Mouse (Mus musculus) testis, adult 2 months (tissue): ENCODE results near the gene Senp8. TPM values are rescaled to one million over a fixed set of nuclear protein-coding genes. Genes with fewer than 3 reads are reported as not detected.

Experiments used
- H3K27ac ChIP-seq: fragments of 200-500 bp; 2 replicates; pipeline ENCODE4 v1.5.1; 2012; ENCODE audit warnings: low read depth, low read length; ENCODE audit not compliant: control insufficient read depth, insufficient read depth
- H3K27me3 ChIP-seq: fragments of 200-500 bp; 2 replicates; pipeline ENCODE4 v1.6.1; 2012; ENCODE audit warnings: mild to moderate bottlenecking, low read length, moderate library complexity; ENCODE audit not compliant: control insufficient read depth, insufficient read depth
- H3K36me3 ChIP-seq: fragments of 200-500 bp; 2 replicates; pipeline ENCODE4 v1.6.1; 2012; ENCODE audit warnings: mild to moderate bottlenecking, low read length; ENCODE audit not compliant: control insufficient read depth, insufficient read depth
- H3K4me1 ChIP-seq: fragments of 200-500 bp; 2 replicates; pipeline ENCODE4 v1.6.1; 2012; ENCODE audit warnings: low read length; ENCODE audit not compliant: control insufficient read depth, insufficient read depth
- H3K4me3 ChIP-seq: fragments of 200-500 bp; 2 replicates; pipeline ENCODE4 v1.5.1; 2012; ENCODE audit warnings: low read depth, mild to moderate bottlenecking, low read length, moderate library complexity, mixed read lengths; ENCODE audit not compliant: control insufficient read depth
- CTCF ChIP-seq: fragments of 200-500 bp; IDR thresholded peaks from 2 replicates; pipeline ENCODE4 v1.5.1; 2012; ENCODE audit warnings: low read depth, mild to moderate bottlenecking, inconsistent platforms, low read length, moderate library complexity; ENCODE audit not compliant: control insufficient read depth, insufficient read depth, insufficient replicate concordance
- POLR2A ChIP-seq: fragments of 200-500 bp; IDR thresholded peaks from 2 replicates; pipeline ENCODE4 v1.6.1; 2012; ENCODE audit warnings: low read depth, mild to moderate bottlenecking, inconsistent platforms, low read length, moderate library complexity; ENCODE audit not compliant: control insufficient read depth
- polyA plus RNA-seq: library from polyadenylated mRNA; depleted of rRNA; stranded (reverse); fragments of >200 nt; gene quantifications from 2 replicates; pipeline ENCODE4 v1.2.3, GENCODE M21; 2012

Gene Senp8
- polyA plus RNA-seq, 1 experiment, result 3.3 TPM

- Histone ChIP-seq H3K4me1 (no peaks in the 10 kb centered on the region; the same call in 1 of the 2 replicates), H3K27ac (no peak overlapping the region), H3K27me3 (no peaks in the 10 kb centered on the region), H3K4me3 (no peak overlapping the region), H3K36me3 (no peaks in the 10 kb centered on the region)
- TF ChIP-seq CTCF (no peak), POLR2A (no peak)
Measured at GRCm38 (mm10) chr9:59727569-59728286, 22.8 kb downstream of the Senp8 start.

- TF ChIP-seq CTCF (no peak), POLR2A (no peak)
- no peaks in the 10 kb centered on the region; the same call in 1 of the 2 replicates for H3K4me1 ChIP-seq
- H3K27ac ChIP-seq, result no peak overlapping the region
- H3K36me3 ChIP-seq, result no peaks in the 10 kb centered on the region
- H3K4me3 ChIP-seq, result no peak overlapping the region
- H3K27me3 ChIP-seq, result no peaks in the 10 kb centered on the region
Measured at GRCm38 (mm10) chr9:59725515-59725914, 25.0 kb downstream of the Senp8 start.

- Histone ChIP-seq H3K36me3 (no peaks in the 10 kb centered on the region), H3K27ac (no peak overlapping the region), H3K4me3 (no peak overlapping the region), H3K27me3 (no peaks in the 10 kb centered on the region), H3K4me1 (no peaks in the 10 kb centered on the region; the same call in 1 of the 2 replicates)
- TF ChIP-seq CTCF, result no peak
Measured at GRCm38 (mm10) chr9:59723791-59724442, 26.6 kb downstream of the Senp8 start.

GRCm38 (mm10) chr9:59723096-59723657 is 27.3 kb downstream of the Senp8 start:
- H3K27ac ChIP-seq, result no peak overlapping the region
- TF ChIP-seq CTCF (peak; percentile 43; the same call in 1 of the 2 replicates), POLR2A (no peak)
- H3K27me3 ChIP-seq, result no peaks in the 10 kb centered on the region
- no peak overlapping the region for H3K4me3 ChIP-seq
- H3K36me3 ChIP-seq, result no peaks in the 10 kb centered on the region
- no peaks in the 10 kb centered on the region; the same call in 1 of the 2 replicates for H3K4me1 ChIP-seq

GRCm38 (mm10) chr9:59721144-59721543 is 29.4 kb downstream of the Senp8 start:
- Histone ChIP-seq H3K4me1 (no peaks in the 10 kb centered on the region; the same call in 1 of the 2 replicates), H3K36me3 (no peaks in the 10 kb centered on the region), H3K27me3 (no peaks in the 10 kb centered on the region), H3K4me3 (no peak overlapping the region), H3K27ac (no peak overlapping the region)
- no peak for TF ChIP-seq POLR2A
- TF ChIP-seq CTCF, result no peak

- H3K27me3 ChIP-seq, result no peaks in the 10 kb centered on the region
- no peak overlapping the region for H3K27ac ChIP-seq
Measured at GRCm38 (mm10) chr9:59718237-59718636, 32.3 kb downstream of the Senp8 start.

GRCm38 (mm10) chr9:59716275-59716898 is 34.1 kb downstream of the Senp8 start:
- no peaks in the 10 kb centered on the region for H3K27me3 ChIP-seq
- H3K27ac ChIP-seq, result no peak overlapping the region
- no peak for TF ChIP-seq CTCF
- TF ChIP-seq POLR2A, result no peak
- no peak overlapping the region for H3K4me3 ChIP-seq
- no peaks in the 10 kb centered on the region for H3K36me3 ChIP-seq
- no peaks in the 10 kb centered on the region for H3K4me1 ChIP-seq

More at GRCm38 (mm10) chr9:59718237-59718636, 32.3 kb downstream of the Senp8 start:
- no peaks in the 10 kb centered on the region for H3K36me3 ChIP-seq
- H3K4me3 ChIP-seq, result no peak overlapping the region
- TF ChIP-seq CTCF (no peak), POLR2A (no peak)
- H3K4me1 ChIP-seq, result no peaks in the 10 kb centered on the region; the same call in 1 of the 2 replicates
